Mouse (Mus musculus): ENCODE results near the gene Cyb561. TPM values are rescaled to one million over a fixed set of nuclear protein-coding genes. Genes with fewer than 3 reads are reported as not detected.

Gene Cyb561
- polyA plus RNA-seq, 1 experiment from 2014 or later = 5.5 TPM

GRCm38 (mm10) chr11:105966288-105966687 lies 13.2 kb upstream of the Cyb561 start:
- no peak for ATAC-seq (ENCODE audit: insufficient number of reproducible peaks, insufficient read depth, low FRiP score, low read depth)
- WGBS = 48% methylated on average over 4 of the region's 4 CpGs
- H3K27me3 ChIP-seq (ENCODE audit: control insufficient read depth, insufficient read depth, low read length) = peaks cover 50% of the 10 kb centered on the region
- H3K9ac ChIP-seq (ENCODE audit: low read length) = no peak overlapping the region
- no peaks in the 10 kb centered on the region for H3K36me3 ChIP-seq (ENCODE audit: control insufficient read depth, insufficient read depth, low read length)
- no peak overlapping the region for H3K4me3 ChIP-seq (ENCODE audit: control insufficient read depth in 1 of 2, insufficient read depth in 1 of 2, low read depth in 1 of 2, low read length in 2 of 2)
- H3K4me1 ChIP-seq (ENCODE audit: control insufficient read depth in 2 of 2, insufficient read depth in 2 of 2, low read length in 2 of 2) = peaks cover 3 to 12% of the 10 kb centered on the region in 2 experiments; a peak in 3 of 4 replicates
- no peak overlapping the region for H3K4me2 ChIP-seq (ENCODE audit: low read length)
- H3K27ac ChIP-seq (replicated peaks in 1 of 2; ENCODE audit: control insufficient read depth in 1 of 2, insufficient read depth in 1 of 2, low read depth in 2 of 2, low read length in 2 of 2) = no peak overlapping the region
- H3K9me3 ChIP-seq (ENCODE audit: control insufficient read depth, low read length) = no peaks in the 10 kb centered on the region

- Histone ChIP-seq H3K27me3 (ENCODE audit: control insufficient read depth, insufficient read depth, low read length) (peaks cover 38% of the 10 kb centered on the region), H3K36me3 (ENCODE audit: control insufficient read depth, insufficient read depth, low read length) (no peaks in the 10 kb centered on the region), H3K4me1 (ENCODE audit: control insufficient read depth in 2 of 2, insufficient read depth in 2 of 2, low read length in 2 of 2) (peaks cover 3 to 16% of the 10 kb centered on the region in 2 experiments; a peak in 3 of 4 replicates), H3K9me3 (ENCODE audit: control insufficient read depth, low read length) (no peaks in the 10 kb centered on the region), H3K4me2 (ENCODE audit: low read length) (no peak overlapping the region), H3K27ac (replicated peaks in 1 of 2; ENCODE audit: control insufficient read depth in 1 of 2, insufficient read depth in 1 of 2, low read depth in 2 of 2, low read length in 2 of 2) (no peak overlapping the region), H3K4me3 (ENCODE audit: control insufficient read depth in 1 of 2, insufficient read depth in 1 of 2, low read depth in 1 of 2, low read length in 2 of 2) (no peak overlapping the region), H3K9ac (ENCODE audit: low read length) (no peak overlapping the region)
- ATAC-seq (ENCODE audit: insufficient number of reproducible peaks, insufficient read depth, low FRiP score, low read depth) = no peak
- WGBS = 66% methylated on average over 5 of the region's 5 CpGs
Measured at GRCm38 (mm10) chr11:105964691-105965090, 11.6 kb upstream of the Cyb561 start.

GRCm38 (mm10) chr11:105959355-105959754 lies 6.2 kb upstream of the Cyb561 start:
- Histone ChIP-seq H3K27me3 (ENCODE audit: control insufficient read depth, insufficient read depth, low read length) (no peaks in the 10 kb centered on the region), H3K4me2 (ENCODE audit: low read length) (peak overlapping the region; percentile 49), H3K9ac (ENCODE audit: low read length) (peak overlapping the region; percentile 36; the same call in 1 of the 2 replicates), H3K27ac (replicated peaks in 1 of 2; ENCODE audit: control insufficient read depth in 1 of 2, insufficient read depth in 1 of 2, low read depth in 2 of 2, low read length in 2 of 2) (no peak overlapping the region), H3K36me3 (ENCODE audit: control insufficient read depth, insufficient read depth, low read length) (no peaks in the 10 kb centered on the region), H3K4me1 (ENCODE audit: control insufficient read depth in 2 of 2, insufficient read depth in 2 of 2, low read length in 2 of 2) (peaks cover 6 to 13% of the 10 kb centered on the region in 2 experiments; a peak in 3 of 4 replicates), H3K9me3 (ENCODE audit: control insufficient read depth, low read length) (no peaks in the 10 kb centered on the region), H3K4me3 (ENCODE audit: control insufficient read depth in 1 of 2, insufficient read depth in 1 of 2, low read depth in 1 of 2, low read length in 2 of 2) (peak overlapping the region in 1 of 2 experiments; percentile 5; a peak in 1 of 4 replicates)
- ATAC-seq (ENCODE audit: insufficient number of reproducible peaks, insufficient read depth, low FRiP score, low read depth) = 0 out of 2 replicates have a peak, but pooled peaks have one; percentile 35
- WGBS = 2% methylated on average over 17 of the region's 17 CpGs

- H3K4me2 ChIP-seq (ENCODE audit: low read length) = no peak overlapping the region
- no peaks in the 10 kb centered on the region for H3K9me3 ChIP-seq (ENCODE audit: control insufficient read depth, low read length)
- H3K4me1 ChIP-seq (ENCODE audit: control insufficient read depth in 2 of 2, insufficient read depth in 2 of 2, low read length in 2 of 2) = peaks cover 6 to 13% of the 10 kb centered on the region in 2 experiments; a peak in 3 of 4 replicates
- H3K4me3 ChIP-seq (ENCODE audit: control insufficient read depth in 1 of 2, insufficient read depth in 1 of 2, low read depth in 1 of 2, low read length in 2 of 2) = no peak overlapping the region
- no peak for ATAC-seq (ENCODE audit: insufficient number of reproducible peaks, insufficient read depth, low FRiP score, low read depth)
- no peaks in the 10 kb centered on the region for H3K36me3 ChIP-seq (ENCODE audit: control insufficient read depth, insufficient read depth, low read length)
- WGBS = 40% methylated on average over 1 of the region's 1 CpGs
- no peak overlapping the region for H3K27ac ChIP-seq (replicated peaks in 1 of 2; ENCODE audit: control insufficient read depth in 1 of 2, insufficient read depth in 1 of 2, low read depth in 2 of 2, low read length in 2 of 2)
- H3K9ac ChIP-seq (ENCODE audit: low read length) = no peak overlapping the region
- no peaks in the 10 kb centered on the region for H3K27me3 ChIP-seq (ENCODE audit: control insufficient read depth, insufficient read depth, low read length)
Measured at GRCm38 (mm10) chr11:105958566-105958965, 5.4 kb upstream of the Cyb561 start.

GRCm38 (mm10) chr11:105957501-105957900 lies 4.4 kb upstream of the Cyb561 start:
- ATAC-seq (ENCODE audit: insufficient number of reproducible peaks, insufficient read depth, low FRiP score, low read depth) = no peak
- H3K4me3 ChIP-seq (ENCODE audit: control insufficient read depth in 1 of 2, insufficient read depth in 1 of 2, low read depth in 1 of 2, low read length in 2 of 2) = no peak overlapping the region
- no peaks in the 10 kb centered on the region for H3K9me3 ChIP-seq (ENCODE audit: control insufficient read depth, low read length)
- peaks cover 8 to 14% of the 10 kb centered on the region in 2 experiments; a peak in 3 of 4 replicates for H3K4me1 ChIP-seq (ENCODE audit: control insufficient read depth in 2 of 2, insufficient read depth in 2 of 2, low read length in 2 of 2)
- 57% methylated on average over 6 of the region's 6 CpGs for WGBS
- no peaks in the 10 kb centered on the region for H3K27me3 ChIP-seq (ENCODE audit: control insufficient read depth, insufficient read depth, low read length)
- no peaks in the 10 kb centered on the region for H3K36me3 ChIP-seq (ENCODE audit: control insufficient read depth, insufficient read depth, low read length)
- no peak overlapping the region for H3K4me2 ChIP-seq (ENCODE audit: low read length)
- H3K9ac ChIP-seq (ENCODE audit: low read length) = no peak overlapping the region
- H3K27ac ChIP-seq (replicated peaks in 1 of 2; ENCODE audit: control insufficient read depth in 1 of 2, insufficient read depth in 1 of 2, low read depth in 2 of 2, low read length in 2 of 2) = no peak overlapping the region

- no peak overlapping the region for H3K4me3 ChIP-seq (ENCODE audit: control insufficient read depth in 1 of 2, insufficient read depth in 1 of 2, low read depth in 1 of 2, low read length in 2 of 2)
- H3K36me3 ChIP-seq (ENCODE audit: control insufficient read depth, insufficient read depth, low read length) = no peaks in the 10 kb centered on the region
- no peak overlapping the region for H3K27ac ChIP-seq (replicated peaks in 1 of 2; ENCODE audit: control insufficient read depth in 1 of 2, insufficient read depth in 1 of 2, low read depth in 2 of 2, low read length in 2 of 2)
- ATAC-seq (ENCODE audit: insufficient number of reproducible peaks, insufficient read depth, low FRiP score, low read depth) = no peak
- H3K9me3 ChIP-seq (ENCODE audit: control insufficient read depth, low read length) = no peaks in the 10 kb centered on the region
- no peaks in the 10 kb centered on the region for H3K27me3 ChIP-seq (ENCODE audit: control insufficient read depth, insufficient read depth, low read length)
- 88% methylated on average over 28 of the region's 28 CpGs for WGBS
- peaks cover 8 to 14% of the 10 kb centered on the region in 2 experiments; a peak in 3 of 4 replicates for H3K4me1 ChIP-seq (ENCODE audit: control insufficient read depth in 2 of 2, insufficient read depth in 2 of 2, low read length in 2 of 2)
- H3K4me2 ChIP-seq (ENCODE audit: low read length) = no peak overlapping the region
- no peak overlapping the region for H3K9ac ChIP-seq (ENCODE audit: low read length)
Measured at GRCm38 (mm10) chr11:105955815-105956430, 2.8 kb upstream of the Cyb561 start.

- Histone ChIP-seq H3K27me3 (ENCODE audit: control insufficient read depth, insufficient read depth, low read length) (0 out of 2 replicates have a peak, but pooled peaks cover 4% of the 10 kb centered on the region), H3K4me1 (ENCODE audit: control insufficient read depth in 2 of 2, insufficient read depth in 2 of 2, low read length in 2 of 2) (peaks cover 3 to 5% of the 10 kb centered on the region in 2 experiments; a peak in 2 of 4 replicates), H3K9me3 (ENCODE audit: control insufficient read depth, low read length) (no peaks in the 10 kb centered on the region), H3K4me3 (ENCODE audit: control insufficient read depth in 1 of 2, insufficient read depth in 1 of 2, low read depth in 1 of 2, low read length in 2 of 2) (no peak overlapping the region), H3K9ac (ENCODE audit: low read length) (no peak overlapping the region), H3K36me3 (ENCODE audit: control insufficient read depth, insufficient read depth, low read length) (no peaks in the 10 kb centered on the region), H3K27ac (replicated peaks in 1 of 2; ENCODE audit: control insufficient read depth in 1 of 2, insufficient read depth in 1 of 2, low read depth in 2 of 2, low read length in 2 of 2) (no peak overlapping the region), H3K4me2 (ENCODE audit: low read length) (no peak overlapping the region)
- ATAC-seq (ENCODE audit: insufficient number of reproducible peaks, insufficient read depth, low FRiP score, low read depth) = no peak
- WGBS = 54% methylated on average over 6 of the region's 6 CpGs
Measured at GRCm38 (mm10) chr11:105953402-105953801, 266 bp upstream of the Cyb561 start.

Data from heart, embryonic 14.5 days (tissue).